Mouse (Mus musculus): ENCODE results near the gene Lkaaear1. TPM values are rescaled to one million over a fixed set of nuclear protein-coding genes. Genes with fewer than 3 reads are reported as not detected.

Gene Lkaaear1
- polyA plus RNA-seq, 1 experiment from 2014 or later: not detected

DNA sequence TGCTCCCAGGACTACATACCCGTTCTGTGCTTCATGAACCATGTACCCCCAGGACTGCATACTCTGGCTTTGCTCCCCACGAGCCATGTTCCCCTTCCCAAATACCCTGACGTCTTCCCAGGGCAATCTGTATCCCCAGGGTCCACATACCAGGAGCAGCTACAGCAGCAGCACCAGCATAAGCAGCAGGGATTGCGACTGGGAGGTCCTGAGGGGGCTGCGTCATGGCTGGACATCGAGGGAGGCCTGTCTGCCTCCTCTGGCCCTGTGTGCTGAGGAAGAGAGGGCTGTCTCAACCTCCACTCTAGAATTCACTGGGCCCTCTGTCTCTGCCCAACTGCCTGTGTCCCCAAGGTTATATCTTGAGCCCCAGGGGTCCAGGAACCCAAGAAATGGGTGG is 7.2 kb downstream of the Lkaaear1 start:
- H3K4me1 ChIP-seq (ENCODE audit: control insufficient read depth, insufficient read depth, low read length): 0 out of 2 replicates have a peak, but pooled peaks cover 6% of the 10 kb centered on the region
- no peak overlapping the region for H3K4me3 ChIP-seq (ENCODE audit: low read length)
- no peak for ATAC-seq (ENCODE audit: low FRiP score, low TSS enrichment)
- no peak overlapping the region for H3K9ac ChIP-seq (ENCODE audit: low read depth, low read length)
- 87% methylated on average over 6 of the region's 6 CpGs for WGBS
- H3K4me2 ChIP-seq (replicated peaks; ENCODE audit: low read depth, low read length): no peak overlapping the region
- H3K27ac ChIP-seq (ENCODE audit: low read depth, low read length): no peak overlapping the region
- no peaks in the 10 kb centered on the region for H3K9me3 ChIP-seq (ENCODE audit: control insufficient read depth, low read length)
- peaks cover 37% of the 10 kb centered on the region for H3K36me3 ChIP-seq (ENCODE audit: control insufficient read depth, insufficient read depth, low read length)
- no peaks in the 10 kb centered on the region for H3K27me3 ChIP-seq (ENCODE audit: control insufficient read depth, insufficient read depth, low read length)

DNA sequence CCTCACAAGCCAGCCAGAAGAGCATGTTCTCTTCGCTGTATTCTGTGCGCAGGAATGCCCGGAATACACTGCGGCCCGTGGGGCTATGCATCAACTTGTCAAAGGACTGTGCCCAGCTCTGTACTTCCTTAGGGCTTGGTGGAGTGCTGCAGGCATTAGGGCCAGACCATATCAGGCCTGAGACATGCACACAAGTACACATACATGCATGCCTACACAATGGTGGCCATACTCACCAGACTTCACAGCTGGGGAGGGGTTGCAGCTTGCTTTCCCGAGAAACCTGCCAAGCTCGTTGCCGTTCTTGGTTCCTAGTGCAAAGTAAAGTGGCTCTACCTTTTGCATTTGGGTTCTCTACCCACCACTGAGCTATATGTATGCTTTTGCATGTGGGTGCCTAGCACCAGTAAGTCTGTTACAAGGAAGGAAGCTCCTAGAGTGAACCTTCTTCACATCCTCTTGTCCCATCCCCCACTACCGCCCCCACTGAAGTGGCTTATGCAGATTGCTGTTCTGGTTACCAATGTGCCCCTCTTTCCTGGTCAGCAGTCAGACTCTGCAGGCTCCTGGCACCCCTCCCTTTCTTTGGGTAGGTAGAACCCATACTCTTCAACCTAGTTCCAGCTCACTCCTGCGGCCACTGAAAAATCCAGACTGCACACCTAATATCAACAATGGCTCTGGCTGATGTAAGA is 8.6 kb downstream of the Lkaaear1 start:
- Histone ChIP-seq H3K9me3 (ENCODE audit: control insufficient read depth, low read length) (no peaks in the 10 kb centered on the region), H3K9ac (ENCODE audit: low read depth, low read length) (no peak overlapping the region), H3K4me3 (ENCODE audit: low read length) (no peak overlapping the region), H3K36me3 (ENCODE audit: control insufficient read depth, insufficient read depth, low read length) (peaks cover 37% of the 10 kb centered on the region), H3K27ac (ENCODE audit: low read depth, low read length) (no peak overlapping the region), H3K4me2 (replicated peaks; ENCODE audit: low read depth, low read length) (no peak overlapping the region), H3K4me1 (ENCODE audit: control insufficient read depth, insufficient read depth, low read length) (0 out of 2 replicates have a peak, but pooled peaks cover 6% of the 10 kb centered on the region), H3K27me3 (ENCODE audit: control insufficient read depth, insufficient read depth, low read length) (no peaks in the 10 kb centered on the region)
- ATAC-seq (ENCODE audit: low FRiP score, low TSS enrichment): no peak
- WGBS: 91% methylated on average over 10 of the region's 10 CpGs

DNA sequence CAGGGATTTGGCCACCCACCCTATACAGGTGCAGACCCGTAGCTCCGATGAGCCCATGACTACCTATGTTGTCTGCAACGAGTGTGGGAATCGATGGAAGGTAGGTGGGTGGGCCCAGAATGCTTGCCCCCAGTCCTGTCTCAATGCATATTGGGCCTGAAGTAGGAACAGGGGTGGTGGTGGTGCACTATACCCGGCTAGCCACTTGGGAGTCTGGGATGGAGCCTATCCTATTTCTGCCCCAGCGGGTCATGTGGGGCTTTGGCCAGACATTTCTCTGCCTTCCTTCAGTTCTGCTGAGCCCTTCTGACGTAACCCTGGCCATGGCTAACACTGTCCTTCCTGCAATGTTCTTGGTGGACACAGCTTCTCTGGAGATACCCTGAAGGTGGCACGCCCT is 10.7 kb downstream of the Lkaaear1 start:
- no peak for ATAC-seq (ENCODE audit: low FRiP score, low TSS enrichment)
- Histone ChIP-seq H3K36me3 (ENCODE audit: control insufficient read depth, insufficient read depth, low read length) (peaks cover 37% of the 10 kb centered on the region), H3K4me2 (replicated peaks; ENCODE audit: low read depth, low read length) (no peak overlapping the region), H3K9ac (ENCODE audit: low read depth, low read length) (no peak overlapping the region), H3K4me1 (ENCODE audit: control insufficient read depth, insufficient read depth, low read length) (no peaks in the 10 kb centered on the region), H3K27me3 (ENCODE audit: control insufficient read depth, insufficient read depth, low read length) (no peaks in the 10 kb centered on the region), H3K4me3 (ENCODE audit: low read length) (no peak overlapping the region), H3K9me3 (ENCODE audit: control insufficient read depth, low read length) (no peaks in the 10 kb centered on the region), H3K27ac (ENCODE audit: low read depth, low read length) (no peak overlapping the region)
- WGBS: 96% methylated on average over 8 of the region's 8 CpGs

DNA sequence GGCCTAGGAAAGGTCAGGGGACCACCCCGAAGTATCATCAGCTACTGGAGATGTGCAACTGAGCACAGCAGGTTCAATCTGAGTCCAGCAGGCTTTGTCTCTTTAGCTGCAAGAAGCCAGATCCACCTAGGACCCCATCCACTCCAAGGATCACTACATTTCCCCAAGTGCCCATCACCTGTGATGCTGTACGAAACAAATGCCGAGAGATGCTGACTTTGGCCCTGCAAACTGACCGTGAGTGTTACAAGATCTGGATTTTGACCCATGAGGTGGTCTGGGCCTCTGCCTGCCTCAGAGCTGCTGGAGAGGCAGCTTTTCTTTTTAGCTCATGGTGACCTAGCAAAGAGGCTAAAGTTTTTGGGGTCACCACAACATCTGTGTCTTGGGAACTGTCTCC is 12.6 kb downstream of the Lkaaear1 start:
- Histone ChIP-seq H3K9me3 (ENCODE audit: control insufficient read depth, low read length) (no peaks in the 10 kb centered on the region), H3K4me3 (ENCODE audit: low read length) (no peak overlapping the region), H3K4me2 (replicated peaks; ENCODE audit: low read depth, low read length) (no peak overlapping the region), H3K36me3 (ENCODE audit: control insufficient read depth, insufficient read depth, low read length) (peaks cover 33% of the 10 kb centered on the region), H3K27me3 (ENCODE audit: control insufficient read depth, insufficient read depth, low read length) (no peaks in the 10 kb centered on the region), H3K9ac (ENCODE audit: low read depth, low read length) (no peak overlapping the region), H3K4me1 (ENCODE audit: control insufficient read depth, insufficient read depth, low read length) (no peaks in the 10 kb centered on the region), H3K27ac (ENCODE audit: low read depth, low read length) (no peak overlapping the region)
- WGBS: 94% methylated on average over 4 of the region's 4 CpGs
- no peak for ATAC-seq (ENCODE audit: low FRiP score, low TSS enrichment)

DNA sequence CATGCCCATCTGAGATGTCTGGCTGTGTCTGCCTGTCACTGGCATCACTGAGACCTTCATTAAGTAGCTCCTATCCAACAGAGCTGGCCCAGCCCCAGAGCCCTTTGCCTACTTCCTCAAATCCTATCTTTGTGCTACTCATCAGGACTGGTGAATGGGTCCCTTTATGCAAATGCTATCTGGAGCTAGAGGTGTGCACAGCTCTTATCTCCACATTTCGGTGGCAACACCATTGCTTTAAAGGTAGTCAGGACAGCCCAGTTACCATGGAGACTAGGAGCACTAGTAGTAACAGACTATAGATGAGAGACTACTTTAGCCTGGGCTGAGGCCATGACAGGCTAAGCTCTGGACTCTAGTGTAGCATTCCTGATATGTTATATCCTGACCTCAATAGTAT is 13.5 kb downstream of the Lkaaear1 start:
- Histone ChIP-seq H3K27ac (ENCODE audit: low read depth, low read length) (no peak overlapping the region), H3K36me3 (ENCODE audit: control insufficient read depth, insufficient read depth, low read length) (peaks cover 33% of the 10 kb centered on the region), H3K4me2 (replicated peaks; ENCODE audit: low read depth, low read length) (no peak overlapping the region), H3K4me3 (ENCODE audit: low read length) (no peak overlapping the region), H3K9ac (ENCODE audit: low read depth, low read length) (no peak overlapping the region), H3K27me3 (ENCODE audit: control insufficient read depth, insufficient read depth, low read length) (no peaks in the 10 kb centered on the region), H3K4me1 (ENCODE audit: control insufficient read depth, insufficient read depth, low read length) (peaks cover under 1% of the 10 kb centered on the region; the same call in 1 of the 2 replicates), H3K9me3 (ENCODE audit: control insufficient read depth, low read length) (no peaks in the 10 kb centered on the region)
- WGBS: 92% methylated on average over 1 of the region's 1 CpGs
- ATAC-seq (ENCODE audit: low FRiP score, low TSS enrichment): no peak

DNA sequence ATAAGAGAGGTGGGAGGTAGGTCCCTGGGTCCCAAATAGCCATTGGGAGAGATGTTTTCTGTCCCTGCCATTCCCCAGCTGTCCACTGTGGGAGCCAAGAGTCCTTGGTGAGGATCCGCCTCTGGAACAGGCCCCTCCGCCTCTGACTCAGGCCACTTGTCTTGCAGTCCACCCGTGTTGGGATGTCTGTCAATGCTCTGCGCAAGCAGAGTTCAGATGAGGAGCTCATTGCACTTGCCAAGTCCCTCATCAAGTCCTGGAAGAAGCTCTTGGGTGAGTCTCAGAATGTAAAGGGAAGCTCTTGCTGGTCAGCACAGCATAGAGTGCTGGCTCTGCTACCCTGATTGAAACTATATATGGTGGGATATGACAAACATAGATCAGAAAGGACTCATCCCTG is 14.9 kb downstream of the Lkaaear1 start:
- H3K27ac ChIP-seq (ENCODE audit: low read depth, low read length): no peak overlapping the region
- no peaks in the 10 kb centered on the region for H3K9me3 ChIP-seq (ENCODE audit: control insufficient read depth, low read length)
- H3K4me3 ChIP-seq (ENCODE audit: low read length): no peak overlapping the region
- H3K4me2 ChIP-seq (replicated peaks; ENCODE audit: low read depth, low read length): no peak overlapping the region
- H3K4me1 ChIP-seq (ENCODE audit: control insufficient read depth, insufficient read depth, low read length): peaks cover 5% of the 10 kb centered on the region; the same call in 1 of the 2 replicates
- H3K9ac ChIP-seq (ENCODE audit: low read depth, low read length): no peak overlapping the region
- peaks cover 20% of the 10 kb centered on the region for H3K36me3 ChIP-seq (ENCODE audit: control insufficient read depth, insufficient read depth, low read length)
- H3K27me3 ChIP-seq (ENCODE audit: control insufficient read depth, insufficient read depth, low read length): no peaks in the 10 kb centered on the region
- no peak for ATAC-seq (ENCODE audit: low FRiP score, low TSS enrichment)
- 65% methylated on average over 4 of the region's 4 CpGs for WGBS

DNA sequence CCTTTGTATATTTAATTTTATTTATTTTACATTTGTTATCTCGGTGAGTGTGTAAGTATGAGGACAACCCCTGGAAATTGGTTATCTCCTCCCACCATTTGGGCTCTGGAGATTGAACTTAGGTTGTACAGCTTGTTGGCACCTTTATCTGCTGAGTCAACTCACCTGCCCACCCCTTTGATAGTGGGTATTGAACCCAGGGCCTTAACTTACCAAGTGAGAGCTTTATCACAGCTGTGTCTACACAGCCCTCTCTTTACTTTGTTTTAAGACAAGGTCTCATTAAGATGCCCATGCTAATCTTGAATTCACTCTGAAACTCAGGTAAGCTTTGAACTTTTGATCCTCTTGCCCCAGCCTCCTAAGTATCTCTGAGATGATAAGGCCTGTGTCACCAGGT is 16.3 kb downstream of the Lkaaear1 start:
- WGBS: 93% methylated on average over 1 of the region's 1 CpGs
- Histone ChIP-seq H3K27me3 (ENCODE audit: control insufficient read depth, insufficient read depth, low read length) (no peaks in the 10 kb centered on the region), H3K4me1 (ENCODE audit: control insufficient read depth, insufficient read depth, low read length) (peaks cover 5% of the 10 kb centered on the region; the same call in 1 of the 2 replicates), H3K36me3 (ENCODE audit: control insufficient read depth, insufficient read depth, low read length) (peaks cover 9% of the 10 kb centered on the region), H3K4me2 (replicated peaks; ENCODE audit: low read depth, low read length) (no peak overlapping the region), H3K4me3 (ENCODE audit: low read length) (no peak overlapping the region), H3K27ac (ENCODE audit: low read depth, low read length) (no peak overlapping the region), H3K9me3 (ENCODE audit: control insufficient read depth, low read length) (no peaks in the 10 kb centered on the region), H3K9ac (ENCODE audit: low read depth, low read length) (no peak overlapping the region)
- no peak for ATAC-seq (ENCODE audit: low FRiP score, low TSS enrichment)

DNA sequence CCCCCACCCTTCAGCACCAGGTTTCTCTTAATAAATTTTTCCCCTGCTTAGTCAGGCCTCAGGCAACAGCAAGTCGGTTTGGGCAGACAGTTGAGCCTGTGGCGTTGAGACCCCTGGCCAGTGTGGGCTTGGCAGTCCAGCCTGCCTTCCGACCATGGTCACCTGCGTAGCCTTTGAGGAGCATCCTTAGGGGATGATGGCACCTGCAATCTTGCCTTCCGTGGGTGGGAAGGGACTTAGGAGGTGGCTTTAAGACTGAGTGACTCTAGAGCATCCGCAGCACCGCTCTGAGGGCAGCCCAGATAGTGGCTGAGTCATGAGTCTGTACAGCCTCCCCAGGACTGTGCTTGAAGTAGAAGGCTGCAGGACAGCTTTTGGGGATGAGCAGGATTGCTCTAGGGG is 17.5 kb downstream of the Lkaaear1 start:
- H3K4me3 ChIP-seq (ENCODE audit: low read length): peak overlapping the region; percentile 74
- H3K9me3 ChIP-seq (ENCODE audit: control insufficient read depth, low read length): no peaks in the 10 kb centered on the region
- H3K27me3 ChIP-seq (ENCODE audit: control insufficient read depth, insufficient read depth, low read length): no peaks in the 10 kb centered on the region
- WGBS: 12% methylated on average over 7 of the region's 7 CpGs
- H3K4me1 ChIP-seq (ENCODE audit: control insufficient read depth, insufficient read depth, low read length): peaks cover 6% of the 10 kb centered on the region; the same call in 1 of the 2 replicates
- H3K9ac ChIP-seq (ENCODE audit: low read depth, low read length): peak overlapping the region; percentile 89
- no peak overlapping the region for H3K27ac ChIP-seq (ENCODE audit: low read depth, low read length)
- peak; percentile 13 for ATAC-seq (ENCODE audit: low FRiP score, low TSS enrichment)
- H3K36me3 ChIP-seq (ENCODE audit: control insufficient read depth, insufficient read depth, low read length): no peaks in the 10 kb centered on the region
- peak overlapping the region; percentile 91 for H3K4me2 ChIP-seq (replicated peaks; ENCODE audit: low read depth, low read length)

DNA sequence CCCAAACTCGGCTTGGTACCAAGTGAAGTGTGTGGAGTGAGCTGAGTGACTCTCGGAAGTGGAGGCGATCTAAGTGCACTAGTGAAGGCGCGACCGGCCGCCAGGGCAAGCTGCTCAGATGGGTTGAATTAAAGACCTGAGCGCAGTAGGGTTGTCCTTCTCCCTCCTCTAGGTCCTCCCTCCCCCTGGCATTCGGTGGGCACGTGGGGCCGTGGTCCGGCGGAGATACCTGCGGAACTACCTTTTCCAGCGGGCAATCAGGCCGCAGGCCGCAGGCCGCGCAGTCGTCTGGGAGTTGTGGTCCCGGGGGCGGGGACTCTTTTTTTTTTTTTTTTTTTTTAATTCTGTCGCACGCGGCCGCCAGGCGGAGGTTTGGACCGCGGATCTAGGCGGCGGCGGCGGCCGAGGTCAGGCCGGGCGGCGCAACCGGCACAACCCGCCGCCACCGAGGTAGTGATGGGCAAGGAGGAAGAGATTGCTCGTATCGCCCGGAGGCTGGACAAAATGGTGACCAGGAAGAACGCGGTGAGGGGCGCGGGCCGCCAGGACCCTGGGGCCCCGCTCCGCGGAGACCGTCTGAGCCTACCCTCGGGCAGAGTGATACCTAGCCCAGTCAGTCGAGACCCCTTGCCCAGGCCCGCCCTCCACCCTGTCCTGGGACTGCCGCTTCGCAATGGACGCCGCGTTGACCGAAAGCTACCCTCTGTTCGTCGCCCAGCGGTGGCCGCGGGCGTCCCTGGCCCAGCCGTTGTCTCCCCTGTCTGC is 18.1 kb downstream of the Lkaaear1 start, which contains the start of gene Tcea2:
TSS of gene Tcea2 (plus strand) at position 360 of the 765 bp plus-strand sequence.
- no peaks in the 10 kb centered on the region for H3K36me3 ChIP-seq (ENCODE audit: control insufficient read depth, insufficient read depth, low read length)
- no peaks in the 10 kb centered on the region for H3K9me3 ChIP-seq (ENCODE audit: control insufficient read depth, low read length)
- peak within 1 kb of the TSS; percentile 74 for H3K4me3 ChIP-seq (ENCODE audit: low read length)
- under 1% methylated on average over 67 of the region's 69 CpGs for WGBS
- ATAC-seq (ENCODE audit: low FRiP score, low TSS enrichment): peak; percentile 68
- H3K27ac ChIP-seq (ENCODE audit: low read depth, low read length): peak within 1 kb of the TSS; percentile 24; the same call in 1 of the 2 replicates
- no peaks in the 10 kb centered on the region for H3K27me3 ChIP-seq (ENCODE audit: control insufficient read depth, insufficient read depth, low read length)
- peaks cover 12% of the 10 kb centered on the region; the same call in 1 of the 2 replicates for H3K4me1 ChIP-seq (ENCODE audit: control insufficient read depth, insufficient read depth, low read length)
- peak within 1 kb of the TSS; percentile 91 for H3K4me2 ChIP-seq (replicated peaks; ENCODE audit: low read depth, low read length)
- H3K9ac ChIP-seq (ENCODE audit: low read depth, low read length): peak within 1 kb of the TSS; percentile 89
